Mouse (Mus musculus) brain, embryonic 18.5 days (tissue): Measurements from ENCODE around the gene Nr1i2.
"Not testable (repeated sequence)": the region's sequence is repeated elsewhere in the genome, so short reads cannot be mapped to it uniquely, and the experiment has no call there.

Experiments
- DNase-seq: peaks from one replicate; pipeline ENCODE4 v3.0.0-alpha.2; 2012; ENCODE audit warnings: low read depth, low spot score

Nr1i2 gene

GRCm38 (mm10) chr16:38294685-38295348, at the start of gene Nr1i2:
Gene Nr1i2 (minus strand): TSS chr16:38294824.
- no peak for DNase-seq

- DNase-seq: peak; percentile 43
Measured at GRCm38 (mm10) chr16:38341396-38342324, 47.0 kb upstream of the Nr1i2 start, which contains the start of gene Maats1. Gene Maats1 (minus strand): TSS chr16:38342143.

GRCm38 (mm10) chr16:38338077-38338476, 43.5 kb upstream of the Nr1i2 start:
- not testable (repeated sequence) for DNase-seq

GRCm38 (mm10) chr16:38334431-38334830, 39.8 kb upstream of the Nr1i2 start:
- no peak for DNase-seq

- no peak for DNase-seq
Measured at GRCm38 (mm10) chr16:38329340-38329739, 34.7 kb upstream of the Nr1i2 start.

- no peak for DNase-seq
Measured at GRCm38 (mm10) chr16:38326778-38327397, 32.3 kb upstream of the Nr1i2 start.

GRCm38 (mm10) chr16:38324311-38324710, 29.7 kb upstream of the Nr1i2 start:
- no peak for DNase-seq

GRCm38 (mm10) chr16:38321452-38321935, 26.9 kb upstream of the Nr1i2 start:
- no peak for DNase-seq

- no peak for DNase-seq
Measured at GRCm38 (mm10) chr16:38319087-38319486, 24.5 kb upstream of the Nr1i2 start.

- no peak for DNase-seq
Measured at GRCm38 (mm10) chr16:38318492-38318891, 23.9 kb upstream of the Nr1i2 start.

GRCm38 (mm10) chr16:38308195-38308594, 13.6 kb upstream of the Nr1i2 start:
- DNase-seq: no peak

GRCm38 (mm10) chr16:38307651-38308050, 13.0 kb upstream of the Nr1i2 start:
- DNase-seq: no peak

- no peak for DNase-seq
Measured at GRCm38 (mm10) chr16:38307221-38307605, 12.6 kb upstream of the Nr1i2 start.

- no peak for DNase-seq
Measured at GRCm38 (mm10) chr16:38306571-38307220, 12.1 kb upstream of the Nr1i2 start.

GRCm38 (mm10) chr16:38304460-38305194, 10.0 kb upstream of the Nr1i2 start:
- no peak for DNase-seq

- DNase-seq: no peak
Measured at GRCm38 (mm10) chr16:38302367-38302766, 7.7 kb upstream of the Nr1i2 start.

GRCm38 (mm10) chr16:38298410-38298809, 3.8 kb upstream of the Nr1i2 start:
- no peak for DNase-seq

GRCm38 (mm10) chr16:38295349-38295930, 816 bp upstream of the Nr1i2 start:
- DNase-seq: no peak

GRCm38 (mm10) chr16:38290151-38290550, 4.5 kb downstream of the Nr1i2 start:
- DNase-seq: no peak

GRCm38 (mm10) chr16:38288851-38289250, 5.8 kb downstream of the Nr1i2 start:
- DNase-seq: no peak
